Mouse (Mus musculus) G1E (cell line): ENCODE results near the gene Olfr988.
"Not testable (repeated sequence)": the region's sequence is repeated elsewhere in the genome, so short reads cannot be mapped to it uniquely, and the experiment has no call there.

ENCODE experiments used
- CTCF ChIP-seq: IDR thresholded peaks from 2 replicates; pipeline ENCODE4 v1.5.1; 2012; ENCODE audit warnings: low read depth, low read length, inconsistent platforms, mixed read lengths
- GATA1 ChIP-seq: IDR thresholded peaks from 2 replicates; pipeline ENCODE4 v1.6.1; 2012; ENCODE audit warnings: borderline replicate concordance, low read length, inconsistent platforms, mixed read lengths
- TAL1 ChIP-seq: conservative IDR thresholded peaks from 2 replicates; pipeline ENCODE4 v1.6.1; 2012; ENCODE audit warnings: low read depth, low read length, inconsistent platforms, mixed read lengths

DNA sequence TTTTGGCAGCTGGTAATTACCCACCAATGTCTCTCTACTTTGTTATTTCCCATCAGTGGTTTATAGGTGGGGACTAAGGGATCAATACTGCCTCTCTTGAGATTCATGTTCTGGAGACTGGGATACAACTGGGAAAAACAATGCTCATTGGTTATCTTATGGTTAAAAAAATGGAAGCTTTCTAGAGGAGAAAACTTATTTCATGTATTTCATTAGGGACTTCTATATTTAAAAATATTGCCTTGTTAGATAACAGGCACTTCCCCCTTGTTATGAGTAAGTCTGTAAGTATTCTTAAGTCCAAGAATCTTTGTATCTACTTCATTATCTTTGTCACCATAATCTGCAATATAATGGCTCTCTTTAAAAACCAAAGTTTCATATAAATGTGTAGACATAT, at the start of gene Olfr988:
- TF ChIP-seq CTCF, GATA1, TAL1: not testable (repeated sequence)
